9 mouse cellular contexts compared by ENCODE assay signal in genomic region chr14:30828635-30829460, GRCm38 (mm10). TPM values are rescaled to one million over a fixed set of nuclear protein-coding genes. Genes with fewer than 3 reads are reported as not detected.
DNase-seq lines count a peak whose midpoint lies in the region; ATAC-seq and TF ChIP-seq lines count a peak whose summit lies in the region.
"Had no signal": no experiment of that assay in that cellular context is flagged by ENCODE, and none has a peak within 500 bp of the region (broad histone marks: within the 10 kb centered on the region; RNA-seq: fewer than 3 reads in every experiment).

No protein-coding gene starts in this region.

- no peaks in the 10 kb centered on the region for H3K27me3 ChIP-seq in intestine, postnatal 0 days (replicated peaks; ENCODE audit: control insufficient read depth, insufficient read depth, low read length)
- H3K27me3 ChIP-seq in lung, embryonic 15.5 days: no peaks in the 10 kb centered on the region
- no peaks in the 10 kb centered on the region for H3K27me3 ChIP-seq in hindbrain, embryonic 10.5 days (ENCODE audit: insufficient read depth, poor library complexity, severe bottlenecking)

- 0 out of 2 replicates have a peak overlapping the region, but pooled peaks have one; percentile 4 for H3K4me2 ChIP-seq in intestine, postnatal 0 days (replicated peaks; ENCODE audit: low read depth)
- peak overlapping the region; percentile 36 for H3K4me2 ChIP-seq in lung, embryonic 15.5 days

- H3K9me3 ChIP-seq in intestine, postnatal 0 days (ENCODE audit: control insufficient read depth): no peaks in the 10 kb centered on the region
- no peaks in the 10 kb centered on the region for H3K9me3 ChIP-seq in lung, embryonic 15.5 days
- H3K9me3 ChIP-seq in hindbrain, embryonic 10.5 days: no peaks in the 10 kb centered on the region

- no peak overlapping the region for H3K9ac ChIP-seq in intestine, postnatal 0 days (ENCODE audit: low read depth, low read length)
- no peak overlapping the region for H3K9ac ChIP-seq in lung, embryonic 15.5 days

- intact Hi-C loops in left cerebral cortex, postnatal 25 days (cut with DNase I): loop anchor here (5.0 kb wide), 1 partner anchor 38 kb away; no protein-coding TSS in a partner anchor

- no peak for TF ChIP-seq CTCF in intestine, postnatal 0 days (IDR thresholded peaks at IDR 0.05; ENCODE audit: low read depth)

- H3K4me3 ChIP-seq in intestine, postnatal 0 days (ENCODE audit: low read depth, low read length): no peak overlapping the region
- H3K4me3 ChIP-seq in lung, embryonic 15.5 days: no peak overlapping the region
- H3K4me3 ChIP-seq in hindbrain, embryonic 10.5 days: no peak overlapping the region

- peak; percentile 79 for DNase-seq in NIH3T3 (ENCODE audit: low read depth)
- peak; percentile 78 for DNase-seq in gastrocnemius, adult 18-20 months (ENCODE audit: low spot score)
- no peak for DNase-seq in layer of hippocampus, postnatal 10 days (ENCODE audit: low spot score in 2 of 2)
- DNase-seq in left cerebral cortex, postnatal 25 days (ENCODE audit: low spot score in 2 of 2): no peak
- no peak for DNase-seq in hindbrain, embryonic 10.5 days (ENCODE audit: low spot score)

- no peaks in the 10 kb centered on the region for H3K36me3 ChIP-seq in intestine, postnatal 0 days (ENCODE audit: control insufficient read depth, insufficient read depth)
- H3K36me3 ChIP-seq in lung, embryonic 15.5 days: no peaks in the 10 kb centered on the region
- H3K36me3 ChIP-seq in hindbrain, embryonic 10.5 days: no peaks in the 10 kb centered on the region

- H3K27ac ChIP-seq in intestine, postnatal 0 days (ENCODE audit: low read depth, low read length): 0 out of 2 replicates have a peak overlapping the region, but pooled peaks have one; percentile 15
- peak overlapping the region; percentile 83 for H3K27ac ChIP-seq in lung, embryonic 15.5 days
- no peak overlapping the region for H3K27ac ChIP-seq in hindbrain, embryonic 10.5 days

- ATAC-seq in intestine, postnatal 0 days: no peak
- ATAC-seq in lung, embryonic 15.5 days (ENCODE audit: borderline replicate concordance, extremely low read depth, low FRiP score, low TSS enrichment): peak; percentile 68
- no peak for ATAC-seq in monocyte, adult 5-6 weeks (replicated peaks; ENCODE audit: insufficient number of reproducible peaks, low FRiP score, low TSS enrichment, poor library complexity, severe bottlenecking)

- WGBS in intestine, postnatal 0 days: 50% methylated on average over 11 of the region's 11 CpGs
- WGBS in lung, embryonic 15.5 days: 38% methylated on average over 11 of the region's 11 CpGs
- WGBS in hindbrain, embryonic 10.5 days: 86% methylated on average over 11 of the region's 11 CpGs

- peaks cover 31% of the 10 kb centered on the region for H3K4me1 ChIP-seq in intestine, postnatal 0 days (replicated peaks; ENCODE audit: control insufficient read depth, insufficient read depth, low read length)
- H3K4me1 ChIP-seq in lung, embryonic 15.5 days: peaks cover 75% of the 10 kb centered on the region
- peaks cover 31% of the 10 kb centered on the region for H3K4me1 ChIP-seq in hindbrain, embryonic 10.5 days (replicated peaks)

RNA-seq across cellular contexts. Expression of gene Tmem110, which starts 3.5 kb away (rescaled TPM):
- 10 to 100 TPM in 1 of 2 experiments, 1 to 10 TPM in 1; 5.9 to 10.2 TPM for total RNA-seq in gastrocnemius, adult 18-20 months (2021)
- polyA plus RNA-seq in intestine, postnatal 0 days (2015; fragmentation: Nextera tagmentation; extraction: Ambion mirVana): 17.5 and 18.0 TPM in 2 replicates
- 29.9 and 30.0 TPM in 2 replicates for polyA plus RNA-seq in lung, embryonic 15.5 days (2015; fragmentation: Nextera tagmentation; extraction: Ambion mirVana)
- 6.1 to 14.1 TPM (median 11.7 TPM) in 3 replicates for total RNA-seq in monocyte, adult 5-6 weeks (2017)
- 10 to 100 TPM; 18.2 to 31.3 TPM for total RNA-seq in layer of hippocampus, postnatal 10 days (2021)
- 10 to 100 TPM; 18.7 to 21.0 TPM for total RNA-seq in left cerebral cortex, postnatal 25 days (2021)
- 22.4 and 26.3 TPM in 2 replicates for polyA plus RNA-seq in hindbrain, embryonic 10.5 days (2016; fragmentation: Nextera tagmentation; extraction: Ambion mirVana)

RNA-seq across cellular contexts. Expression of gene Mustn1, which starts 50.2 kb away (rescaled TPM):
- 100 to 1,000 TPM in 1 of 2 experiments, 10 to 100 TPM in 1; 81.2 to 174 TPM for total RNA-seq in gastrocnemius, adult 18-20 months (2021)
- polyA plus RNA-seq in intestine, postnatal 0 days (2015; fragmentation: Nextera tagmentation; extraction: Ambion mirVana): 24.7 and 27.2 TPM in 2 replicates
- 8.0 and 9.3 TPM in 2 replicates for polyA plus RNA-seq in lung, embryonic 15.5 days (2015; fragmentation: Nextera tagmentation; extraction: Ambion mirVana)
- 0.49 to 1.3 TPM in 2 of 3 replicates, not detected in the other for total RNA-seq in monocyte, adult 5-6 weeks (2017)
- 1 to 10 TPM; 2.4 to 2.7 TPM for total RNA-seq in layer of hippocampus, postnatal 10 days (2021)
- total RNA-seq in left cerebral cortex, postnatal 25 days (2021): 1 to 10 TPM; 3.1 to 3.8 TPM
- polyA plus RNA-seq in hindbrain, embryonic 10.5 days (2016; fragmentation: Nextera tagmentation; extraction: Ambion mirVana): 0.29 and 0.39 TPM in 2 replicates

RNA-seq across cellular contexts. Expression of gene Itih4, which starts 57.4 kb away (rescaled TPM):
- under 1 TPM; 0.09 to 1.00 TPM for total RNA-seq in gastrocnemius, adult 18-20 months (2021)
- polyA plus RNA-seq in intestine, postnatal 0 days (2015; fragmentation: Nextera tagmentation; extraction: Ambion mirVana): 0.16 TPM in 1 of 2 replicates, not detected in the other
- 0.16 and 0.70 TPM in 2 replicates for polyA plus RNA-seq in lung, embryonic 15.5 days (2015; fragmentation: Nextera tagmentation; extraction: Ambion mirVana)
- not detected in 3 replicates for total RNA-seq in monocyte, adult 5-6 weeks (2017)
- total RNA-seq in layer of hippocampus, postnatal 10 days (2021): under 1 TPM in 1 of 2 experiments, not detected in 1; 0.37 TPM
- under 1 TPM; 0.11 to 0.30 TPM for total RNA-seq in left cerebral cortex, postnatal 25 days (2021)
- not detected in 2 replicates for polyA plus RNA-seq in hindbrain, embryonic 10.5 days (2016; fragmentation: Nextera tagmentation; extraction: Ambion mirVana)
- polyA plus RNA-seq: limb, embryonic 11.5 days had no signal

Comparison
In these comparisons a context has a peak if more than half of its experiments do, and no peak if none do; other contexts are left out.
1. DNase-seq: peak in NIH3T3 (single experiment) and gastrocnemius, adult 18-20 months (single experiment); none in layer of hippocampus, postnatal 10 days (0 of 2), left cerebral cortex, postnatal 25 days (0 of 2) and hindbrain, embryonic 10.5 days (single experiment).
2. RNA of gene Mustn1, which starts 50.2 kb away (total RNA-seq): 81.2 to 174 TPM in gastrocnemius, adult 18-20 months; 3.1 to 3.8 TPM in left cerebral cortex, postnatal 25 days, 2.4 to 2.7 TPM in layer of hippocampus, postnatal 10 days and 0.49 to 1.3 TPM in monocyte, adult 5-6 weeks; every median in the first group is over 10 times any median in the second.